Mouse (Mus musculus) monocyte, adult 5-6 weeks (primary cell): ENCODE data around the gene Knstrn. TPM values are rescaled to one million over a fixed set of nuclear protein-coding genes. Genes with fewer than 3 reads are reported as not detected.

Source experiments
- ATAC-seq: fragments of 153-309, 156-312 bp; replicated peaks from 2 replicates; pipeline ENCODE4 v1.8.0; 2017; ENCODE audit warnings: mild to moderate bottlenecking; ENCODE audit not compliant: low TSS enrichment, insufficient number of reproducible peaks, severe bottlenecking, poor library complexity, low FRiP score
- total RNA-seq: library from RNA; stranded (forward); fragments of 200-1000, 200-491, 200-594 nt; gene quantifications from 3 replicates; pipeline ENCODE4 v1.2.3, GENCODE M21; 2017

The Knstrn gene
- total RNA-seq, 1 experiment from 2014 or later: 6.5 TPM

- no peak for ATAC-seq
Observed at GRCm38 (mm10) chr2:118841774-118842173, 28.0 kb downstream of the Knstrn start.

DNA sequence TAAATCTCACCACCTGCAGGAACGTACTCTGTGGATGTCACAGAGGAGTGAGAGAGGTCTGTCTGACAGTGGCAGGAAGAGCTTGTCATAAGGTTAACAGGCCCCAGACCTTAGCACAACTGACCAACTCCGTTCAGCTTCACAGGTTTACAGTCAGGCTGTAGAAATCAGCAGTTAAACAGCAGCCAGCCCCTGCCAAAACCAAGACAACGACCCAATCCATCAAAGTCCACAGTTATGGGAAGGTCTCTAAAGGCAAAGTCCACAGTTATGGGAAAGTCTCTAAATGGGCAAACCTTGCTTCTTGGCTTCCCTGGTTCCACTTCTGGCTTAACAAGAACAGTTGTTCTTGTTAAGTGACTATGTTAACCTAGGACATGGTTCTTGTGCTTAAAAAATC is 30.6 kb downstream of the Knstrn start:
- ATAC-seq: no peak

DNA sequence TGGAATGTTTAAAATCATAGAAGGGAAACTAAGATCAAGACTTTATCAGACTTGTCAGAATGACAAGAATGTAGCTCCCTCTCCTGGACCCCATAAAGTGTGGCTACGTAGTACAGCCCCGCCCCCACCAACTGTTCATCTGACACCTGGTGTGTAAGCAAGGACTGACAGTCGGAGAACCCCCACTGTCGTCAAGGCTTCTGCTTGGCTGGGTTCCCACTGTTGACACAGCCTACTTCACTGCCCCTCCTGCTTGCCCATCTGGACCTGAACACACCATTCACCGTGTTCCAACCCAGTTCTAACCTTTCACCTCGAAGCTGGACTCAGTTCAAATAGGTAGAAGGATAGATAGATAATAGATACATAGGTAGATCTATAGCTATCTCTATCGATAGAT is 32.4 kb downstream of the Knstrn start:
- no peak for ATAC-seq

GRCm38 (mm10) chr2:118851756-118852155 is 38.0 kb downstream of the Knstrn start:
- no peak for ATAC-seq

DNA sequence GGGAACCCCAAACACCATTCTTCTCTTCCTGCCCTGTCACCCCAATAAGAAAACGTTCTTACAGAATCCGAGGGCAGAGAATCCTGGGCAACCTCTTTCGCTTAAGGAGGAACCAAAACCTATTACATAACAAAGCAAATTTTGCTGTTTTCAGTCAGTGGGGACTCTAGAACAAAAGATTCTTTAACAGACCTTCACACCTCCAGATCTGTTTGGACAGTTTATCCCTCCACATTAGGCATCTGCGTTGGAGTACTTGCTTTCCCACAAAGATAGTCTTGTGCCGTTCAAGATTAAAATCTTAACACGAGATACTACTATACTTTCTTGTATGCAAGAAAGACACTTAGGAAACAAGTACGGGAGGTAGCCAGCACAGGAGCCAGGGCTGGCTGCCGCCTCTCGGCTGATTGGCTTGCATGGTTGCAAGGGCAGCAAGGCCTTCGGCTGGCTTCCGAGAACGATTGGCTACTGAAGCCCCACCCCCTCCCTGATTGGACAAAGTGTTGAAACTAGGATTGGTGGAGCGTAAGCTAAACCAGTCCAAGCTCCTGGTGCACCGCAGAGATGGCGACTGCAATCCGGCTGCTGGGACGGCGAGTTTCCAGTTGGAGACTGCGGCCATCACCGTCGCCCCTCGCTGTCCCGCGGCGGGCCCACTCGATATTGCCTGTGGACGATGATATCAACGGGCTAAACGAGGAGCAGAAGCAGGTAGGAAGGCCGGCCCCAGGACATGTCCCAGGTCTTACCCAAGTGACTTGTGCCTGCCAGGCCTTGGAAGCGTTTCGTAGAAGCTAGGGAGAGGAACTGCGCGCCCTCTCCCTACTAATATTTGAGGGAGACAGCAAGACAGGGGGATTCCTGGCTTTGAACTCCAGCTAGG is 47.9 kb downstream of the Knstrn start, which contains the start of gene Ivd:
Ivd (plus strand) TSS at position 501 of the 886 bp plus-strand sequence.
- ATAC-seq: peak; percentile 100

DNA sequence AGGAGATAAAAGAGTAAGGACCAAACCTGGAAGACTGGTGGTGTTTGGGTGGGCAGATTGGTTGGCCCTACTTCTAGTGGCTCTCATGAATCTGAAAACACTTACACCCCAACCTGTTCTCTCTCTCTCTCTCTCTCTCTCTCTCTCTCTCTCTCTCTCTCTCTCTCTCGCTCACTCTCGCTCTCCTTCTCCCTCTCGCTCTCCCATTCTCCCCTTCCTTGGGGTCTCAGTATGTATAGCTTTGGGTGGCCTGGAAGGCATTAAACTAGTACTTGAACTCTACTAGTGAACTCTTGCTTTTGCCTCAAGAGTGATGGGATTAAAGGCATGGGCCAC is 48.5 kb downstream of the Knstrn start:
- ATAC-seq: no peak

- ATAC-seq: no peak
Observed at GRCm38 (mm10) chr2:118870601-118871000, 56.8 kb downstream of the Knstrn start.

GRCm38 (mm10) chr2:118871032-118871431 is 57.2 kb downstream of the Knstrn start:
- ATAC-seq: no peak

DNA sequence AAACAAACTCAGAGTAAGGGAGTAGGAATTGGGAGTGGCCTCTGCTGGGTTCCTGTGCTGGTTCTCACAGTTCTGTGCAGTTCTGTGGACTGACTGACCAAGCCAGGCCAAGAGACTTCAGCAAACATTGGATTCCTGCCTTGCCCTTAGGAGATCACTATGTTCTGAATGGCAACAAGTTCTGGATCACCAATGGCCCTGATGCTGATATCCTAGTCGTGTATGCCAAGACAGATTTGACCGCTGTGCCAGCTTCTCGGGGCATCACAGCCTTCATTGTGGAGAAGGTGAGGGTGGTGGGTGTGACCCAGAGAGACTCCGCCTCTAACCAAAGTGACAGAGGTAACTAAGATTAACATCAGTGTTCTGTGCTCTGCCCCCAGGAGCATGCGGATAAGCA is 59.2 kb downstream of the Knstrn start:
- no peak for ATAC-seq

GRCm38 (mm10) chr2:118873890-118874430 is 60.2 kb downstream of the Knstrn start:
- no peak for ATAC-seq

GRCm38 (mm10) chr2:118875316-118875715 is 61.5 kb downstream of the Knstrn start:
- ATAC-seq: no peak

DNA sequence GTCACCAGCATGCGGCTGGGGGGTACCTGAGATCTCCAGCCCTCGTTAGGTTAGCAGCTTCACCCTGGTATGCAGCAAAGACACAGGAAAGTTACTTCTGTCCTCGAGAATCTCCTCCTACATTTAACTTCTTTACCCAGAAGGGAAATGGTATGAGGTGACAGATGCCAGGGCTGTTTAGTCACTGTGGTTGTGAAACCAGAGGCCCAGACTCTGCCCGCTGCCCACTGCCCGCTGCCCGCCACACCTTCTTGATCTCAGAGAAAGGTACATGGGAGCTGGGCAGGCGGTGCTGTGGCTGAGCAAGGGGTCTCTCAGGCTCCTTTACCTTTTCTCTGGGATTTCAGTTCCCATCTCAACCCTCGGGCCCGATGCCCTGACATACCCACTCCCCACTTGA is 62.6 kb downstream of the Knstrn start:
- ATAC-seq: no peak

DNA sequence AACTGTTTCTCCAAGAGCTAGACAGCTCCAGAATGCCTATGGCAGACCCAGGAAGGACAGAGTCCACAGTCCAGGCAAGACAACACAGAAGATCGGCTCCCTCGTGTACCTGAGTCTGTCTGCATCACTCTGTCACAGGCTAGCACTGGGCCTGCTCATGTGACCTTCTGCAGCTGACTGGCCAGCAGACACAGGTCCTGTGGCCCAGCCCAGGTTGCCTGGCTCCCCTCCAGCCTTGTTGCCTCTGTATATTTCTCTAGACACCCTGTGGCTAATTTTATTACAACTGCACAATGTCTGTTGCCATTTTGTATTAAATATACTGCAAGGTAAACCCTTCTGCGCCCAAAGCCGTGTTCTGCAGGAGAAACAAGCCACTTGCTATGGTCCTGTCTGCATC is 67.2 kb downstream of the Knstrn start:
- no peak for ATAC-seq

DNA sequence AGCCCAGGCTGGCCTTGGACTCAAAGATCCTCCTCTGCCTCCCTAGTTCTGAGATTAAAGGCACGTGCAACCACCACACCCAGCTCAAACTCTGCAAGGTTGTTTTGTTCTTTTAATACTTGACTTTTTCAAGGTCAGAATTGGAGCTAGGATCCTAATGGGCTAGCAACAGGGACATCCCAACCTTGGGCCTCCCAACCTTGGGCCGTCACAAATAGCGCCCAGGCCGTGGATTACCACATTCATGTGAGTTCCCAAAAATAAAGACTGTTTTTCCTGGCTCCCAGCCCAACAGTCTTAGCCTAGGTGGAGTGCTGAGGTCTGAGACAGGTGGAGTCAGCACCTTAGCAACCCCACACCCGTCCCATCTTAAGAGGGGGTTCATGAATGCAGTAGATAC is 68.2 kb downstream of the Knstrn start:
- no peak for ATAC-seq

DNA sequence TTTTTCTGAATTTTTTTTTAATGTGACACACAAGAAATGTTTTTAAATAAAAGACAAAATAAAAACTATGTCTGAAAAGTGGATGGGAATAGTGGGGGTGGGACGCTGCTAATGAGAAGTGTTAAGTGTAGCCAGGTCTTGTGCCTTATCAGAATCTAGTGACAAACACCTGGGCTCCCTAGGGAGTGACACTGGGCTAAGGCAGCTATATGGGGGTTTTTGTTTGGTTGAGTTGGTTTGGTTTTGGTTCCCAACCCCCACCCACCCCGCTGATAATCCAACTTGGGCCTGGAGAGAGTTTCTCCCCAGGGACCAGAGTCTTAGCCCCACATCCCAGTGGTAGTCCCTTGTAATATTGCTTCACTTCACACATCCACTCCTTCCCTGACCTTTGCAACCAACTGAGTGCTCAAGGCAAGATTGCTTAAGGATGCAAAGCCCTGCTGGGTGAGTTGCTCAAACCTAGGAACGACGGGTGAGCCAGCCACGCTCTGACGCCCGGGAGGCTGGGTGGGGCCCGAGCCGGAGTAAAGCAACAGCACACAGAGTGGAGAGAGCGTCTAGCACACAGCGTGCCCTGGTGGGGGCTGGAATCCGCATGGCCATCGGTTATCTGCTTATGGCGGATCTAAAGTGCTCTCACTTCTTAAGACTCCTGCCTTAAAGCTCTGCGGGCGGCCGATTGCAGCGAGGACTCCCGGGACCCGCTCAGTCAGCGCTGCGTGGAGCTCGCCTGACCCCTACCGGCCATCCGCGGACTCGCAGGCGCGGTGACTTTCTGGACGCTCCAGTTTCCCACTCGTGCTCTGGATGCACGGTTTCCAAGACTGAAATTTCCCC is 69.3 kb downstream of the Knstrn start:
- peak; percentile 85 for ATAC-seq

- ATAC-seq: no peak
Observed at GRCm38 (mm10) chr2:118887440-118887839, 73.6 kb downstream of the Knstrn start.

DNA sequence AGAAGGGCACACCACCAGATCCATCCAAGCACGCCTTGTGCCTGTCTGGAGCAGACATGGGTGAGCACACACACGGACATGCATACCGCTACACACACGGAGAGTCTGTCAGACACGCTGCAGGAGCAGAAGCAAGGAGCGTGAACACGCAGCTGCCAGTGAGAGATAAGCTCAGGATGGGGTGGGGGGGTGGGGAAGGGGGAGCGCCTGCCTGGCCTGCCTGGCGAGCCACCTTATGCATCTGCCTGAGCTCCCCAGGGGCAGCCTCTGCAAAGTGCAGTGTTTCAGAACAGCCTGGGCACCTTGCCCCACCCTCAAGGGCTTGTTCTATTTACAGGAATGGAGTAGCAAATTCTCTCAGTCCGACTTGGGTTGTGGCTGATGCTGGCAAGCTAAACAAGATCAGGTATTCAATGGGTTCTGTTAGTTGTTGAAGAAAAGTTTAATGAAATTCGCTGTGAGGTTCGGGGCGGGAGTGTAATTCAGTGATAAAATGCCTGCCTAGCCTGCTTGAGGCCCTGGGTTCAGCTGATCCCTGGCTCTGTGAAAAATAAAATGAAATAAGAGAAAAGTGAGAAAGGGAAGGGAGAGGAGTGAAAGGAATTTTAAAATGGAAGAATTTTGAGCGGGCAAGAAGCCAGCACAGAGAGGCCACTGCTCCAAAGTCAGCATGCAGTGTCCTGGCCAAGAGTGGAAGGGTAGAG is 74.2 kb downstream of the Knstrn start:
- no peak for ATAC-seq

DNA sequence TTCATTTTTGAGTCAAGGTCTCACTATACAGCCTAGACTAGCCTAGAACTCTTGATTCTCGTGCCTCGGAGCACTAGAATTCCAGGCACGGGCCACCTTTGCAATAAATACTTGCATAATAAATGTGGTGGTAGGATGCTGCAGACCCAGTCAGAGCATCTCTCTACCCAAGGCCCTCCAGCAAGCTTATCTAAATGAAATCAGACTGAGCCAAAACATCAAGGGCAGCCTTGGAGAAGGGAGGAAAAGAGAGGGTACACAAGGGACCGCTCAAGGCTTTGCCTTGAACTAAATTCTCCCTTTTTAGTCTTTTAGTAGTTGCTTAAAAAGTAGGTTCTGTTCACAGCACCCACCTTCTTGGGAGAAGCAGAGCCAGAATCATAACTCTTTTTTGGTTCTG is 77.4 kb downstream of the Knstrn start:
- ATAC-seq: no peak
